Mouse (Mus musculus) intestine, embryonic 16.5 days (tissue): Measurements from ENCODE around the gene Lrrc4b. TPM values are rescaled to one million over a fixed set of nuclear protein-coding genes. Genes with fewer than 3 reads are reported as not detected.

ENCODE experiments used
- ATAC-seq: fragments of 200-750 bp; cut with Nextera tagmentation; 2 replicates; pipeline ENCODE4 v1.8.0; 2017; ENCODE audit warnings: moderate TSS enrichment, moderate library complexity
- H3K27ac ChIP-seq: fragments of 300-500 bp; sonication (generic); 2 replicates; pipeline ENCODE4 v1.5.1; 2014; ENCODE audit warnings: mild to moderate bottlenecking, low read length
- H3K27me3 ChIP-seq: fragments of 300-500 bp; sonication (generic); replicated peaks from 2 replicates; pipeline ENCODE4 v1.6.1; 2014; ENCODE audit warnings: low read length, control low read depth, mixed read lengths; ENCODE audit not compliant: control insufficient read depth, insufficient read depth
- H3K36me3 ChIP-seq: fragments of 300-500 bp; sonication (generic); 2 replicates; pipeline ENCODE4 v1.6.1; 2014; ENCODE audit warnings: low read length, control low read depth; ENCODE audit not compliant: control insufficient read depth, insufficient read depth
- H3K4me1 ChIP-seq: fragments of 300-500 bp; sonication (generic); 2 replicates; pipeline ENCODE4 v1.6.1; 2014; ENCODE audit warnings: low read length, control low read depth, mixed read lengths; ENCODE audit not compliant: control insufficient read depth, insufficient read depth
- H3K4me2 ChIP-seq: fragments of 300-500 bp; sonication (generic); 2 replicates; pipeline ENCODE4 v1.6.1; 2014; ENCODE audit warnings: low read depth, low read length, control low read depth
- H3K4me3 ChIP-seq: fragments of 300-500 bp; sonication (generic); 2 replicates; pipeline ENCODE4 v1.5.1; 2014; ENCODE audit warnings: mild to moderate bottlenecking, low read length
- H3K9ac ChIP-seq: fragments of 300-500 bp; sonication (generic); 2 replicates; pipeline ENCODE4 v1.6.1; 2014; ENCODE audit warnings: low read depth, low read length
- H3K9me3 ChIP-seq: fragments of 300-500 bp; sonication (generic); 2 replicates; pipeline ENCODE4 v1.6.1; 2016; ENCODE audit warnings: low read length, control low read depth; ENCODE audit not compliant: control insufficient read depth
- WGBS: fragments of 180-500 bp; shearing (Covaris S2); extraction: QIAGEN DNeasy Blood & Tissue Kit; methylation state at CpG from one replicate; pipeline ENCODE4 v1.1.7; 2014; 5-methylcytosine and 5-hydroxymethylcytosine counted together
- polyA plus RNA-seq: library from polyadenylated mRNA; unstranded; fragments of >200 nt; fragmentation: Nextera tagmentation; extraction: Ambion mirVana; gene quantifications from 2 replicates; pipeline ENCODE4 v1.2.1, GENCODE M21; 2015

Gene Lrrc4b
- polyA plus RNA-seq, 1 experiment from 2014 or later = 0.43 TPM

DNA sequence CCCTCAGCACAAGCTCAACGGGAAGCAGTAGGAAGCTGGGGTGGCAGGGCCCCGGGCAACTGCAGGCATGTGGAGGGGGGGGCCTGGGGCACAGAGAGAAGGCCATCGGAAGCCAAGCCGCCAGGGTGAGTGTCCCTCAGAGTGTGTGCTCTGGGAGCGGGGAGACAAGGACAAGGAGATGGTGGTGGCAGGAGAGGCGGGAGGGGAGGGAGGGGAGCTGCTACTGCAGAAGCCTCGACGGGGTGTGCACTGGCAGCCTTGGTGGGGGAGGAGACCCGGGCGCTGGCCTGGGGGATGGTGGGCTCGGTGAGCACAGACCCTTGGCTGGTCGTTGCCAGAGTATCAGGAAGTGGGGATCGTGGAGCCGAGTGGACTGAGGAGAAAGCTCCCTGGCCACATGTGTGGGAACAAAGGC, 13.6 kb downstream of the Lrrc4b start:
- Histone ChIP-seq H3K9ac (peak overlapping the region; percentile 17), H3K4me1 (no peaks in the 10 kb centered on the region), H3K4me3 (peak overlapping the region; percentile 4), H3K27ac (no peak overlapping the region), H3K27me3 (peaks cover 72% of the 10 kb centered on the region), H3K4me2 (peak overlapping the region; percentile 13; the same call in 1 of the 2 replicates), H3K36me3 (no peaks in the 10 kb centered on the region), H3K9me3 (no peaks in the 10 kb centered on the region)
- under 1% methylated on average over 14 of the region's 14 CpGs for WGBS
- no peak for ATAC-seq

DNA sequence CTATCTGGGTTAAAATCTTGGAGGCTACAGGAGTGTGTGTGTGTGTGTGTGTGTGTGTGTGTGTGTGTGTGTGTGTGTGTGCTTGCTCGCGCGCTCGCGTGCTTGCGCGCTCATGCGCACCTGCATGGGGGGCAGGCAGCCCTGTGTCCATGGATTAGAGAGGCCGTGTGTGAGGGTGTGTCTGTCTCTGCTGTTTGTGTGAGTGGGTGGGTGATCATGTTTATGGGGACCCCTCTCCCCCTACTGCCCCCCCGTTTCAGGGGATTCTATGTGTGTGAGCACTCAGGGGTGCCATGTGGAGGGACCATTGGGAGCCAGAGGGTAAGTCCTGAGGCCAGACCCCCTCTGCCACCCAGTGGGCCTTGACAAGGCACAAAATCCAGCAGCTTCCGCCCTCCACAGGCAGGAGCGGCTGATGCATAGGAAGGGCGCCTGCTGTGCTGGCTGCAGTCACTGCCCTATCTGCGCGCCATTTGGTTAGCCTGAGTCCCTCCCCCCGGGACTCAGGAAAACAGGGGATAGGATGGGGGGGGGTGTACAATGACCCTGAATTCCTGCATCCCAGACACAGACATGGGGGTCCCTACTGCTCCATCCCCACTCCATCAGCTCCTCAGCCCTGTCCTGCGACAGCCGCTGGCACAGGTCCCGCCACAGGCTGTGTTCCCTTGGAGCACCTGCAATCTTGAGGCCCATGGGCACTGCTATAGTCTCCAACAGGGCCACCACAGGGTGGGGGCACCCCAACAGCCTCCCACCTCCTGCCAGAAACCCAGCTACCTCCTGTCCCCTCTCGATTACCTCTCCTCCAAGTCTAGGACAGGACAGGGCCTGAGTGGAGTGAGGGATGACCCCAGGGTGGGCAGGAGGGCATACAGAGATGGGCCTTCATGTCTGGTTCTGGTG, 14.7 kb downstream of the Lrrc4b start:
- peaks cover 70% of the 10 kb centered on the region for H3K27me3 ChIP-seq
- H3K4me2 ChIP-seq = no peak overlapping the region; the same call in 1 of the 2 replicates
- peak overlapping the region; percentile 4 for H3K4me3 ChIP-seq
- no peak overlapping the region for H3K9ac ChIP-seq
- no peaks in the 10 kb centered on the region for H3K9me3 ChIP-seq
- H3K4me1 ChIP-seq = no peaks in the 10 kb centered on the region
- H3K36me3 ChIP-seq = no peaks in the 10 kb centered on the region
- 5% methylated on average over 20 of the region's 20 CpGs for WGBS
- H3K27ac ChIP-seq = no peak overlapping the region
- no peak for ATAC-seq

DNA sequence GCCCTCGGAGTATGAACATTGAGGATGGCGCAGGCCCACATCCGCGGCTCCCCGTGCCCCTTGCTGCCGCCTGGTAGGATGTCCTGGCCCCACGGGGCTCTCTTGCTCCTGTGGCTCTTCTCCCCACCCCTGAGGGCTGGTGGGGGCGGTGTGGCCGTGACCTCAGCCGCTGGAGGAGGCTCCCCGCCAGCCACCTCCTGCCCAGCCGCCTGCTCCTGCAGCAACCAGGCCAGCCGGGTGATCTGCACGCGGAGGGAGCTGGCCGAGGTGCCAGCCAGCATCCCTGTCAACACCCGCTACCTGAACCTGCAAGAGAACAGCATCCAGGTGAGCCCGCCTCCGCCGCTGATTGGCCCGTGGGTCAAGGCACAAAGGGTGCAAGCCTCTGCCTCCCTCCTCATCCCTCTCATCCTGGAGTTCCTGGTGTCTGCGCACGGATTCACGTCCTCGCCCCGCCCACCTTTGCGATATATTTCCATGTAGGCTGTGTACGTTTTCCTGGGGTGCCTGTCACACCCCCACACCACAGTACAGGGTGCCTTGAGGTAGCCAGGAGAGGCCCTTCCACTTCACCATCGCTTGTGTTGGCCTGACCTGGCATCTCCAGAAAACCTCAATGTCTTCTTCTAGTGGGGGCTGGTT, 16.2 kb downstream of the Lrrc4b start:
- Histone ChIP-seq H3K4me3 (no peak overlapping the region), H3K4me2 (no peak overlapping the region), H3K36me3 (no peaks in the 10 kb centered on the region), H3K9ac (no peak overlapping the region), H3K27me3 (peaks cover 61% of the 10 kb centered on the region), H3K27ac (no peak overlapping the region), H3K4me1 (no peaks in the 10 kb centered on the region), H3K9me3 (no peaks in the 10 kb centered on the region)
- ATAC-seq = no peak
- WGBS = 9% methylated on average over 29 of the region's 29 CpGs

DNA sequence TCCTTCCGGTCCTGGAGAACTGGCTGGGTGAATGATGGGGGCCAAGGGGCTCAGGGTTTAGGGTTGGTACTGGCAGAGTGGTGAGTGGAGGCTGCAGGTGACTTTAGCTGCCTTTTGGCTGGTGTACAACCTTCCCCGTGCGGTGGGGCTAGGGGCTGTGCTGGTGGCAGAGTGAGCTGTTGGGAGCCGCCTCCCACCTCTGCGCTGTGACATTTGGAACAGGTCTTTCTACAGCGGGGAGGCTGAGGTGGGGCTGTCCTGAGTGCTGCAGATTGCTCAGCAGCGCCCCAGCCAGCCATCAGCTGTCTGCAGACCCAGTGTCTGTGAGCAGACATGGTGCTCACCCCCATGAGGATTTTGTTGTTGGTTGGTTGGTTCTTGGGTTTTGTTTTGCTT, 16.7 kb downstream of the Lrrc4b start:
- no peak for ATAC-seq
- H3K9ac ChIP-seq = no peak overlapping the region
- no peaks in the 10 kb centered on the region for H3K36me3 ChIP-seq
- no peak overlapping the region for H3K4me3 ChIP-seq
- H3K9me3 ChIP-seq = no peaks in the 10 kb centered on the region
- H3K27me3 ChIP-seq = peaks cover 57% of the 10 kb centered on the region
- H3K27ac ChIP-seq = no peak overlapping the region
- no peaks in the 10 kb centered on the region for H3K4me1 ChIP-seq
- WGBS = 14% methylated on average over 7 of the region's 7 CpGs
- no peak overlapping the region for H3K4me2 ChIP-seq

DNA sequence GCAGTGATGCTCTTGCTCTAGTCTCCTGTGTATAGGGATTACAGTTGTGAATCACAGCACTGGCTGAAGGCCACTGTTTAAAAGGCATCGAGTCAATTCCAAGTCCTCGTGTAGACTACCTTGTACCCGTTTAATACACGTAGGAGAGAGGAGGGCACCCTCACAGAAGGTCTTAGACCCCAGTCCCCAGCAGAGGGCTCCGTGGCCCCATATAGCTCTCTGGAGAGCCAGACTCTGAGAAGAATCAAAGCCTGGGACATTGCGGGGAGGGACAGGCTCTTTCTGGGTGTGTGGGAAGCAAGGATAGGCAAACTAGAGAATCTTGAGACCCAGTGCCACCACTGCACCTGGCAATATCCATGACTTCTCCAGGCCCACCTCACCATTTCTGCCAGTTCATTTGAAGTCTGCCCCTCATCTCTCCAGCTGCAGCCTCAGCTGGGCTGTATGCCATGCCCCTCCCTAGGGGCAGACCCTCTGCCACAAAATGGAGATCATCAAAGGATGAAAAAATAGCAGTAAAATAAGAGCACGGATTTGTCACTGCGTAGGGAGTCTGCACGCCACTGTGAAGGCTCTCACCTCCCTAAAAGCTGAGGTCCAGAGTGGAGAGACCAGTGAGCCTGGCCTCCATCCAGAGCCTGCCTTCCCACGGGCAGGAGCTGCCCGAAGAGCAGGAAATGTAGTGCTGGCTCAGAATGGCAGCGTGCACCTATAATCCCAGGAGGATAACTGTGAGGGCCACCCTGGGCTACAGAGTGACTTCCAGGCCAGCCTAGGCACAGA, 17.4 kb downstream of the Lrrc4b start:
- Histone ChIP-seq H3K36me3 (no peaks in the 10 kb centered on the region), H3K27ac (no peak overlapping the region), H3K9ac (no peak overlapping the region), H3K27me3 (peaks cover 51% of the 10 kb centered on the region), H3K4me3 (no peak overlapping the region), H3K4me1 (no peaks in the 10 kb centered on the region), H3K9me3 (no peaks in the 10 kb centered on the region), H3K4me2 (no peak overlapping the region)
- no peak for ATAC-seq
- WGBS = 39% methylated on average over 12 of the region's 12 CpGs

DNA sequence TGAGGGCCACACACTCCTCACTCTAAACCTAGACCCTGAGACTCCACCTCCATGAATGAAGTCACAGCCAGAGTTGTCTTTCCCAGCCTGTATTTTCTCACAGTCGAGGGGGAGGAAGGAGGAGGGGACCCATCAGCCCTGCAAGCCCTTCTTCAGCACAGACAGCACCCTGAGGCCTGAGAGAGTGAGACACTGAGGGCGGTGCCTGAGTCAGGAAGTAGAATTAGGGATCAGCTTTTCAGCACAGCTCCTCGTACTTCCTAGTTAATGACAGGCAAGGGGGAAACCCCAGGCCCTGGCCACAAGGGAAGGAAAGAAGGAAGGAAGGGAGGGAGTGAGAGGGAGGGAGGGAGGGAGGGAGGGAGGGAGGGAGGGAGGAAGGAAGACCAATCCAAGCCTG, 24.4 kb downstream of the Lrrc4b start:
- WGBS = 8% methylated on average over 3 of the region's 3 CpGs
- ATAC-seq = no peak
- H3K9ac ChIP-seq = peak overlapping the region; percentile 19; the same call in 1 of the 2 replicates

DNA sequence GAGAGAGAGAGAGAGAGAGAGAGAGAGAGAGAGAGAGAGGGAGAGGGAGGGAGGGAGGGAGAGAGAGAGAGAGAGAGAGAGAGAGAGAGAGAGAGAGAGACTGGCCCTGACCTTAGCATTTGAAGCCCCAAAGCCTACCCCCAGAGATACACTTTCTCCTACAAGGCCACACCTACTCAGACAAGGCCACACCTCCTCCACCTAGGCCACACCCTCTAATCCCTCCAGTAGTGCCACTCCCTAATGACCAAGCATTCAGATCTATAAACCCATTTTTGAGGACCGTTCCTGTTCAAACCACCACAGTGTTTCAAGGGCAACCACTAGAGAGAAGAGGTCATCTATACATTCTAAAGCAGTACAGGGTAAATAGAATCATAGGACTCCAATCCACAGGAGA, 27.5 kb downstream of the Lrrc4b start:
- H3K4me2 ChIP-seq = no peak overlapping the region
- no peaks in the 10 kb centered on the region for H3K9me3 ChIP-seq
- H3K36me3 ChIP-seq = no peaks in the 10 kb centered on the region
- peaks cover 11% of the 10 kb centered on the region for H3K27me3 ChIP-seq
- no peak overlapping the region for H3K9ac ChIP-seq
- no peaks in the 10 kb centered on the region for H3K4me1 ChIP-seq
- no peak for ATAC-seq
- no peak overlapping the region for H3K4me3 ChIP-seq
- no peak overlapping the region for H3K27ac ChIP-seq
- 77% methylated on average over 1 of the region's 1 CpGs for WGBS

More for the DNA sequence above, 24.4 kb downstream of the Lrrc4b start:
- no peak overlapping the region for H3K4me2 ChIP-seq
- H3K9me3 ChIP-seq = no peaks in the 10 kb centered on the region
- no peaks in the 10 kb centered on the region for H3K36me3 ChIP-seq
- no peaks in the 10 kb centered on the region for H3K4me1 ChIP-seq
- H3K4me3 ChIP-seq = no peak overlapping the region
- H3K27me3 ChIP-seq = no peaks in the 10 kb centered on the region; the same call in 1 of the 2 replicates
- H3K27ac ChIP-seq = no peak overlapping the region

DNA sequence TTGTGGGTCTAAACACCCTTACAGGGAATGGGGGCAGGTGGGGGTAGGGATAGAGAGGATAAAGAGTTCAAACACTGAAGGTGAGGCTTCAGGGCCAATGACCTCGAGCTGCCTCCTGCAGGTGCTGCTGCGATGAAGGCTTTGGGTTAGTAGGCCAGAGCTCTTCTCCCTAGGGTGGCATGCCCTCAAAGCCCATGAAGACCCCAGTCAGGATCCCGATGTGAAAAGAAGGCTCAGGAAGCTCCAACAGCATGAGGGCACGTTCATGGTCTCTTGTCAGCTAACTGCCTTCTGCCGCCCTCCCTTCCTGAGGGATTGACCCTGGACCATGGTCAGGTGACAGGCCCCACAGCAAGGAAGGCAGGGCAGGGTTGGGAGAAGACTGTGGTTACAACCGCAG, 31.2 kb downstream of the Lrrc4b start:
- Histone ChIP-seq H3K4me3 (no peak overlapping the region), H3K36me3 (no peaks in the 10 kb centered on the region), H3K4me2 (no peak overlapping the region), H3K9me3 (no peaks in the 10 kb centered on the region), H3K4me1 (peaks cover 7% of the 10 kb centered on the region), H3K27ac (no peak overlapping the region), H3K27me3 (peaks cover 40% of the 10 kb centered on the region), H3K9ac (no peak overlapping the region)
- 69% methylated on average over 6 of the region's 6 CpGs for WGBS
- no peak for ATAC-seq
